Mouse (Mus musculus) cerebellum, adult 2 months (tissue): ENCODE measurements around the gene March10.

ENCODE experiments used
- CTCF ChIP-seq: fragments of 200-500 bp; IDR thresholded peaks from 2 replicates; pipeline ENCODE4 v1.5.1; 2011; ENCODE audit warnings: low read depth, mild to moderate bottlenecking, control low read depth, low read length, moderate library complexity, borderline replicate concordance; ENCODE audit not compliant: insufficient read depth
- POLR2A ChIP-seq: fragments of 200-500 bp; IDR thresholded peaks from 2 replicates; pipeline ENCODE4 v1.6.1; 2011; ENCODE audit warnings: low read length, control low read depth, borderline replicate concordance; ENCODE audit not compliant: insufficient read depth

DNA sequence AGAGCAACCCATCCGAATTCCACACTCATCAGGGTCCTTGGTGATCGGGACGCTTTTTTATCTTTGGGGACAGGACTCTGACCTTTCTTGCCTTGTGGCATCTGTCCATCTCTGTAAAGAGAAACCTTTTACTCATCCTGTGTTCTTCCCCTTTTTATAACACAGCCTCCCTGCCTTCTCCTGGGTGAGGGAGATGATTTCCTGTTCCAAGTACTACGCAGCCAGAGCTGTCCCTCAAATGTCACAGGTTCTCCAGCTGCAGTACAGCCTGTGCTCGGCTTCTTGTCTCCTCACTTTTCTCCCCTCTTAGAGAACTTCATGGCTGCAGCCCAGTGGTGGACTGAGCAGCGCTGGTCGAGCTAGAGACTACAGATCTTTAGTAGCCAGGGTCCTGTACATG, 40.1 kb upstream of the March10 start:
- TF ChIP-seq POLR2A (no peak), CTCF (no peak)
